Mouse (Mus musculus) mouse embryonic stem cell (cell line): Measurements from ENCODE around the gene Clnk.

Experiments used
- in situ Hi-C, 2 experiments: fragments of 300-500 bp; cut with MboI; formaldehyde crosslinking; loops; 1 replicate in 1 of 2; 3 replicates in 1 of 2; pipeline ENCODE4 v1.14.3; 2019 to 2020; ENCODE audit warnings: low sequenced_read_pairs in 2 of 2, low pct_unique_long_range_greater_than_20kb in 1 of 2, mixed read lengths in 1 of 2; ENCODE audit not compliant: unreplicated experiment in 1 of 2

Clnk gene

GRCm38 (mm10) chr5:38787851-38788520, 88.6 kb downstream of the Clnk start:
- in situ Hi-C loops: loop anchor here (25.0 kb wide), 2 partner anchors 424 to 849 kb away; no protein-coding TSS in a partner anchor

GRCm38 (mm10) chr5:38786126-38786525, 90.5 kb downstream of the Clnk start:
- in situ Hi-C loops: loop anchor here (25.0 kb wide), 2 partner anchors 426 to 851 kb away; no protein-coding TSS in a partner anchor

- in situ Hi-C loops: loop anchor here (25.0 kb wide), 2 partner anchors 427 to 852 kb away; no protein-coding TSS in a partner anchor
These were observed 90.9 kb downstream of the Clnk start for GRCm38 (mm10) chr5:38785686-38786085.

- in situ Hi-C loops: loop anchor here (25.0 kb wide), 2 partner anchors 430 to 855 kb away; no protein-coding TSS in a partner anchor
These were observed 94.8 kb downstream of the Clnk start for GRCm38 (mm10) chr5:38781813-38782212.

GRCm38 (mm10) chr5:38780631-38781030, 96.0 kb downstream of the Clnk start:
- in situ Hi-C loops: loop anchor here (25.0 kb wide), 2 partner anchors 432 to 857 kb away; no protein-coding TSS in a partner anchor

GRCm38 (mm10) chr5:38780045-38780444, 96.6 kb downstream of the Clnk start:
- in situ Hi-C loops: loop anchor here (25.0 kb wide), 2 partner anchors 432 to 857 kb away; no protein-coding TSS in a partner anchor

GRCm38 (mm10) chr5:38775500-38775899, 101.1 kb downstream of the Clnk start:
- in situ Hi-C loops: loop anchor here (25.0 kb wide), 2 partner anchors 437 to 862 kb away; no protein-coding TSS in a partner anchor

GRCm38 (mm10) chr5:38754950-38755349, 121.7 kb downstream of the Clnk start:
- in situ Hi-C loops: loop anchor here (10.0 to 25.0 kb wide), 2 partner anchors 70 to 443 kb away; partner anchors contain the start of genes Drd5 (in 1 of the 2) and Zfp518b (in 1 of the 2)

- in situ Hi-C loops: loop anchor here (10.0 to 25.0 kb wide), 2 partner anchors 68 to 440 kb away; partner anchors contain the start of genes Drd5 (in 1 of the 2) and Zfp518b (in 1 of the 2)
These were observed 123.9 kb downstream of the Clnk start for GRCm38 (mm10) chr5:38752749-38753148.

GRCm38 (mm10) chr5:38708940-38709581, 167.6 kb downstream of the Clnk start:
- in situ Hi-C loops: no loop called here

GRCm38 (mm10) chr5:38707364-38708075, 169.1 kb downstream of the Clnk start:
- in situ Hi-C loops: no loop called here

- in situ Hi-C loops: no loop called here
These were observed 173.7 kb downstream of the Clnk start for GRCm38 (mm10) chr5:38702941-38703340.

GRCm38 (mm10) chr5:38702091-38702490, 174.5 kb downstream of the Clnk start:
- in situ Hi-C loops: no loop called here

- in situ Hi-C loops: no loop called here
These were observed 178.1 kb downstream of the Clnk start for GRCm38 (mm10) chr5:38698466-38698865.

GRCm38 (mm10) chr5:38698046-38698445, 178.6 kb downstream of the Clnk start:
- in situ Hi-C loops: no loop called here

GRCm38 (mm10) chr5:38696616-38697375, 179.8 kb downstream of the Clnk start:
- in situ Hi-C loops: no loop called here

GRCm38 (mm10) chr5:38692859-38693258, 183.8 kb downstream of the Clnk start:
- in situ Hi-C loops: no loop called here

- in situ Hi-C loops: loop anchor here in 1 of 2 experiments (10.0 kb wide), 1 partner anchor 66 kb away; no protein-coding TSS in a partner anchor
These were observed 187.4 kb downstream of the Clnk start for GRCm38 (mm10) chr5:38689186-38689585.
